ENCODE assay signal across 23 mouse cellular contexts in genomic region chr12:80721458-80721857, GRCm38 (mm10). TPM values are rescaled to one million over a fixed set of nuclear protein-coding genes. Genes with fewer than 3 reads are reported as not detected.
"Had no signal": no experiment of that assay in that cellular context is flagged by ENCODE, and none has a peak within 500 bp of the region (broad histone marks: within the 10 kb centered on the region; RNA-seq: fewer than 3 reads in every experiment).

No protein-coding gene starts in this region.

- H3K27me3 ChIP-seq: midbrain, embryonic 15.5 days; neural tube, embryonic 12.5 days; neural tube, embryonic 15.5 days had no signal

- ATAC-seq: midbrain, embryonic 15.5 days had no signal

- H3K9ac ChIP-seq: liver, embryonic 13.5 days; midbrain, embryonic 12.5 days; midbrain, embryonic 15.5 days; neural tube, embryonic 12.5 days; neural tube, embryonic 15.5 days; stomach, embryonic 15.5 days had no signal

- H3K27ac ChIP-seq: kidney, postnatal 0 days; layer of hippocampus, adult 2 months; left cerebral cortex, adult 2 months; liver, embryonic 13.5 days; macrophage; midbrain, embryonic 12.5 days; midbrain, embryonic 15.5 days; neural tube, embryonic 12.5 days; neural tube, embryonic 15.5 days; stomach, embryonic 15.5 days had no signal

- H3K4me2 ChIP-seq: liver, embryonic 13.5 days; midbrain, embryonic 12.5 days; midbrain, embryonic 15.5 days; neural tube, embryonic 12.5 days; neural tube, embryonic 15.5 days; stomach, embryonic 15.5 days had no signal

- H3K9me3 ChIP-seq: liver, embryonic 13.5 days; midbrain, embryonic 12.5 days; midbrain, embryonic 15.5 days; neural tube, embryonic 12.5 days; neural tube, embryonic 15.5 days; stomach, embryonic 15.5 days had no signal

- H3K36me3 ChIP-seq: liver, embryonic 13.5 days; midbrain, embryonic 12.5 days; midbrain, embryonic 15.5 days; neural tube, embryonic 12.5 days; neural tube, embryonic 15.5 days; stomach, embryonic 15.5 days had no signal

- H3K4me3 ChIP-seq: layer of hippocampus, adult 2 months; left cerebral cortex, adult 2 months; liver, embryonic 13.5 days; midbrain, embryonic 12.5 days; midbrain, embryonic 15.5 days; neural tube, embryonic 12.5 days; neural tube, embryonic 15.5 days; stomach, embryonic 15.5 days had no signal

- DNase-seq: kidney, postnatal 25 days; layer of hippocampus, adult 9-11 months; layer of hippocampus, postnatal 36 days; liver, embryonic 13.5 days; lung, adult 2 months; right cerebral cortex, adult 18-20 months; right cerebral cortex, postnatal 25 days; spleen, adult 18-20 months; thymus, adult 18-20 months; thymus, postnatal 36 days had no signal

- H3K4me1 ChIP-seq: midbrain, embryonic 12.5 days; midbrain, embryonic 15.5 days; neural tube, embryonic 12.5 days; stomach, embryonic 15.5 days had no signal

RNA-seq across cellular contexts. Expression of gene Plekhd1, which starts 29.1 kb away (rescaled TPM):
- total RNA-seq: liver, adult 2 months; megakaryocyte, adult 5-6 weeks had no signal
- polyA plus RNA-seq: limb, embryonic 11.5 days; liver, adult 2 months; macrophage had no signal

RNA-seq across cellular contexts. Expression of gene Ccdc177, which starts 39.0 kb away (rescaled TPM):
- total RNA-seq: liver, adult 2 months; megakaryocyte, adult 5-6 weeks had no signal
- polyA plus RNA-seq: liver, adult 2 months; liver, embryonic 13.5 days; liver, embryonic 16.5 days; lung, adult 2 months; macrophage had no signal
